Mouse (Mus musculus) monocyte, adult 2 months (primary cell): ENCODE data around the gene Syn3.
A peak's percentile ranks its signal among the peaks of the same experiment; 100 is the strongest.
"Not testable (repeated sequence)": the region's sequence is repeated elsewhere in the genome, so short reads cannot be mapped to it uniquely, and the experiment has no call there.

Experiments used
- DNase-seq, 2 experiments: peaks; one replicate each; pipeline ENCODE4 v3.0.0; 2022; ENCODE audit warnings: low spot score in 2 of 2, low read depth in 1 of 2

The Syn3 gene

DNA sequence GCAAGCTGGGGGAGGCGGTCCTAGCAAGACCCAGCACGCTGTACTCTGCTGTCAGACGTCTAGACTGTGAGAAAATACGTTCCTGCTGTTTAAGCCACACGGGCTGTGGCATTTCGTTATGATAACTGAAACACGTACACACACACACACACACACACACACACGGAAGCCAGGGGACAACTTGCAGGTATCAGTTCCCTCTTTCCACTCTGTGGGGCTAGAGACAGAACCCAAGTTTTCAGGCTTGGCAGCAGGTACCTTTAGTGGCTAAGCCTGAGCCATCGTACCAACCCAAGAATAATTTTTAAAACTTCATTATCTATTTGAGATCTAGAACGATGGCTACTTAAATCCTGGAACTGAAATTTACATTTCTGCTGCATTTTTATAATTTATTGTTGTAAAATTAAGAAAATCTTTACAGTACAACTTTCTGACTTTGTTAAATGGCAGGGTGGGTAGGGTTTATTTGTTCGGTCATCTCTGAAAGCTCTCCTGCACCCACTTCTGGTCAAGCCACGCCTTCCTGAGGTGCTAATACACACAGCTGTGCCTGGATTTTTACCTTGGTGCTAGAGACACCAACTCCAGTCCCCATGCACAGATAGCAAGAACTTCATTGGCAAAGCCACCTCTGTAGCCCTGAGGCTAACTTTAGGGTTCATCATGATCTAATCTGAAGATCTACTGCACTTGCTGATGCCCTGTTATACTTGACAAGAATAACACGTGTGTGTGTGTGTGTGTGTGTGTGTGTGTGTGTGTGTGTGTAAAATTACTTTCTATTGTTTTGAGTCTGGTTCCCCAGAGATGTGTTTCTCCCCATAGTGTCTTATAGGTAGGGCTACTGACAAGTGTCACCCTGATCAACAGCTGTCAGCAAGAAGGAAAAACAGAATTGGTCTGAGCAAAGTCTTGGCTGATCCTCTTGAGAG, 29.8 kb downstream of the Syn3 start:
- no peak for DNase-seq

DNA sequence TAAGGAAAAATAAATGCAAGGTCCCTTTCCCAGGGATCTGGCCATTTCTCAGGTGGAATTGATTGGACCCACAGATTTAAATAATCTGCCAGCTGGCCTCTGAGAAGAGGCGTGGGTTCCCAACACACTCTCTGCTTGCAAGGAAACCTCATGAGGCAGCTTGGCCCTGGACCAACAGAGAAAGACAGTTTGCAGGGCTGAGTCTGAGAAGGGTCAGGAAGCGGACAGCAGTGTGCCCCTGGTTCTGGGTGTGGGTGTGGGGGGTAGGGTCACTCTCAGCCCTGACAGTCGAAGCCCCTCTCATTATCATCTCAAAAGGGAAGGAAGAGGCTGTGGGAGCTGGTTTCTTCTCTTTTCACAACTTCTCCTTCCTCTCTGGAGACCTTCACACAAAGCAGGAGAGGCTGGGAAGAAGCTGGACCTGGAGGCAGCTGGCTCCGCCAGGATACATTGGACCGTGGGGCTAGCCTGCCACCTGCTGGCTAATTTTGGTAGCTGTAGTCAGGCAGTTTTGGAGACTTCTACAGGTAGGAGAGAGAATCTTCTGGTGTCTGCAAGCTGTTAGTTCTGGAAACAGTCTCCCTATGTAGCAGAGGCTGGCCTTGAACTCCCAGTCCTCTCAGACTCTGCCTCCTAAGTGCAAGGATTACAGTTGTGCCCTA, 35.0 kb downstream of the Syn3 start:
- peak; percentile 5 to 13 for DNase-seq

DNA sequence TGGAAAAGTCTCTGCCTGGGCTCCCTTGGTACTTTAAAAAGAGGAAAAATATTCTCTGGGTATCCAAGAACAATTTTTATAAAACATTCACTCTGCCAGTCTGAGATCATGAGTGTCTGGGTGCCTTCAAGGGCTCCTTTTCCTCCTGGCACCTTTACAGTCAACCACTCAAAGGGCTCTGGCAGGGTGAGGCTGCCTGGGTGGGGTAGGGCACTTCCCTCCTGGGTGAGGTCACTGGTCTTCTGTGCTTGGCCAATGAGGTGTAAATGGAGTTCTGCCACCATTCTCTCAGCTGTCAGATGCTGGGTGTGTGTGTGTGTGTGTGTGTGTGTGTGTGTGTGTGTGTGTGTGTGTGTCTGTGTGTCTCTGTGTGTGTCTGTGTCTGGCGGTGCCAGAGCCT, 39.1 kb downstream of the Syn3 start:
- no peak for DNase-seq

DNA sequence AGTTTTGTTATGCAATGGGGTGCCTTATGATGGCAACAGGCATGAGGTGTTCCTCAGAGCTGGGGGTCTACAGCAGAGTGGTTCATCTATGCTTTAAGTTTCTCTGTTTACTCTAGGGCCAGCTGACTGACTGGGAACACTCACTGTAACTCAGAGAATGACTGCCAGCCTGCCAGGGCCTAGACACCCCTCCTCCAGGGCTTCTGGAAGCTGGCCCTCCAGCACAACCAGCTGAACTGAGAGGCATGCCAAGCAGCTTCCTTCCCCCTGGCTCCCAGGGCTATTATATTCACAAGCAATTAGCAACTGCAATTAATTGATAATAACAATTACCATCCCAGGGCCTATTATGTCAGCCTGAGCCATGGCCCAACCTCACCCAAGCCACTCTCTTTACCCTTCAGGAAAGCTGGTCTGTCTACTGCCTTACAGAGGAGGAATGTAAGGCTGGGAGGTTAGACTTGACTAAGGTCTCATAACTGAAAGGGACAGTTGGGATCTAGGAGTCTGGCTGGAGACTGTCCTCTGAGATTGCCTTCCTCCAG, 41.0 kb downstream of the Syn3 start:
- DNase-seq, result no peak

DNA sequence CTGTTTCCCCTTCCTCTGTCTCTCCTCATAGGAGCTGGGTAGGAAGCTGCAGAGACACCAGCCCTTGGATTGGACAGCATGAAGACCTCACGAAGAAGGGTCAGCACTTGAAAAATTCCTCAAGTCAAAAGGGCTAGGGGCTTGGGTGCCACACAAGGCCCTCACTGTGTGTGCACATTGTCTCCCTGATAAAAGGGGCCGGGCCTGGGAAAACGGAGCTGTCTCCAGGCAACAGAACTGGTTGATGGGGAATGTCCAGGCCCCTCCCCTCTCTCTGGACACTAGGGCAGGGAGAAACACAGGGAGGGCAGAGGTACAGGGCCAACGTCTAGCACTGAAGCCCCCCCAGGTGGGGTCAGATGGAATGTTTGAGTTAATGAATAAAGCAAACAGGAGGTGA, 41.5 kb downstream of the Syn3 start:
- DNase-seq, result no peak

DNA sequence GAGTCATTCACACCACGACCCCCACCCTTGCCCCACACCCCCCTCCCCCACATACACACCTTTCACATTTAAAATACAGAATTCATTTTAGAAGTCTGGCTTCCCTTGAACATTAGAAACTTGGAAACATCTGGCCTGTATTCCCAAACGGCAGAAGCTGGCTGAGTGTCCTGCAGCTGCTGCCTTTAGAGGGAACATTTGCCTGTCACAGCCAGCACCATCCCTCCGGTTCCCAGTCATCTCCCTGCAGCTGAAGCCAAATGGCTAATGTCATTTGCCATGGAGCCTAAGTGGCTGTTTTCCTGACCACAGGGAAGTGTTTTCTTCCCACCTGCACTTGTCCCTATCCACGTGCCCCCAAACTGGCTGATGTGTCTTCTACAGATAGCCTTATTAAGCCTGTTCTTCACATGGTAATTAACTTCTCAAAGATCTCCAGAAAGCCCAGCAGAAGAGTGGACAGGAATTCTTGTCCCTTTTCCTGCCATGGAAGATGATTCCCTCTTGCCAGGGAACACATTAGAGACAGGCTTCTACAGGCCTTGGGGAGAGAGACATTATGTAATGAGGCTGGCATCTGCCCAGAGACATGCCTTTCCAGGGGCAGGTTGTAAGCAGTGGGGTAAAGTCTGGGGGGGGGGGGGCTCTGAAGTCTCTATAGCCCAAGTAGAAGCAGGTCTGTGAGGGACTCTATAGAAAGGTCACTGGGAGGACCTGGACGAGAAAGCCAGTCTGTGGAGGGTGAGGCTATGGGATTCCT, 43.2 kb downstream of the Syn3 start:
- DNase-seq, result no peak

DNA sequence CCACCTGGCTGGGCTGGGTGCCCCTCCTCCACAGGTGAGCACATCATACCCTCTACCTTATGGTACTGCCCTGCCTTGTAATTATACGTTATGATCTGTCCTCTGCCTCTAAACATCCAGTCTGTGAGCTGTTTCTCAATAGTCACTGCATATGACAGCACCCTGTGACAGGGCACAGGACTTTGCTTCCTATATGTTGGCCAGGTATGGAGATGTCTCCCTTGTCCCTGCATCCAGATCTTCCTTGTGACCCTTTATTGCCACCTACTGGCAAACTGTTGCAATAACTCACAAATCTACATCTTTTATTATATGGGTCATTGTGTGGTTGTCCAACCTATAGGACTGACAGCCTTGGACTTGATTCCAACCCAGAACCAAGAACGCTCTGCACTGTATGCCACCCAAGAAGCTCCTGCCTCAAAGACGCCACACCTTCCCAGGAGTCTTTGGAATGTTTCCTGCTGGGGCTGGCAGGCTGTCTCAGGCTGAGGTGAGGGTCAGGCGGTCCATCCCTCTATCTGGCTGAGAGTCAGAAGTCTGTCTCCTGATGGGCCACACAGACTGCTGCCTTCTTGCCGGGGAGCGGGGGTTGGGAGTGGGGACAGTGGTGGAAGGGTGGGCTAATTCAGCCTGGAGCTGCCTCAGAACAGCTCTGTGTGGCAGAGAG, 46.2 kb downstream of the Syn3 start:
- DNase-seq, result no peak

DNA sequence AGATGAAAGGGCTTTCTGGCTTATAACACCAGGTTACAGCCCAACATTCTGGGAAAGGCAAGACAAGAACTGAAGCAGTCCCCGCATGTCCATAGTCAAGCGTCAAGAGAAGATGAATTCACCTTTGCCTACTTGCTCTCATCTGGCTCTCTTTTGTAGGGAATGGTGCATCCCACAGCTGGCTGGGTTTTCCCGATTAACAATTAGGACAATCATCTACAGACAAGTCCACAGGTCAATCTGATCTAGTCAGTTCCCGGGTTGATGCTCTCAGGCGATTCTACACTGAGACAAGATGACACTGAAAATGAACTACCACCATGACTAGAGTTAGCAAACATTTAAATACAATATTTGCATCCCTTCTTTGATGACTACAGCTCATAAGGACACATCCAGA, 47.4 kb downstream of the Syn3 start:
- DNase-seq, result no peak

DNA sequence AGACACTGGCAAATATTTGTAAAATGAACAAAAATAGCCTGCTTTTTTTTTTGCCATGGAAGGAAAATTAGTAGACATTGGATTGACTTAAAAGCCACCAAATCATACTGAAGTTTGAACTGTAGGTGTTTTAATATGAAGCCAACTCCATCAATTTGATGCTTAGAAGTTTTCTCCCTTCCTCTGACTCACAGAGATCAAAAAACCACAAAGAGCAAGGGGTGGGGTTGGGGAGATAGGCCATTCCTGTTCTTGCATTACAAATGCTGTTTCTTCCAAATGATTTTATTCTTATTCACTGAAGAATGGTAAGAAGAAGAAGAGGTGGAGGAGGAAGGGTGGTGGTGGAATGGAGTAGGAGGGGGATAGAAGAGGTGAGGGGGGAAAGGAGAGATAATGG, 52.0 kb downstream of the Syn3 start:
- DNase-seq, result no peak

DNA sequence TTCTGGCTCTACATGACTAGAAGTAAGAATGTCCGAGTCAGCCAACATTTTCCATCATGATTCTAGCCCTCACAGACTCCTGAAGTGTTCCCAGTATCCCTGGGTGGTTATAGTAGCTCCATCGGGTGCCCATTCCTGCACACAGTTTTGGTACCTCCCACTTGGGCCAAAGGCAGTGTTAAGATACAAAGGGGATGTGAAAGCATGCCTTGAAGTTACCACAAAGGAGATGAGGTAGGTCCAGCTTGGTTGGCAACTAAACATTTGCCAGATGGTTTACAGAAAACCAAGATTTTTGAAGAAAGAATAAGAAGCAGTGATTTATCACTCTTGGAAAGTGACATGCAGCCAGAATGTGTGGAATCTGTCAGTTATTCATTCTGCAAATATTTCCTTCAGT, 53.5 kb downstream of the Syn3 start:
- no peak for DNase-seq

DNA sequence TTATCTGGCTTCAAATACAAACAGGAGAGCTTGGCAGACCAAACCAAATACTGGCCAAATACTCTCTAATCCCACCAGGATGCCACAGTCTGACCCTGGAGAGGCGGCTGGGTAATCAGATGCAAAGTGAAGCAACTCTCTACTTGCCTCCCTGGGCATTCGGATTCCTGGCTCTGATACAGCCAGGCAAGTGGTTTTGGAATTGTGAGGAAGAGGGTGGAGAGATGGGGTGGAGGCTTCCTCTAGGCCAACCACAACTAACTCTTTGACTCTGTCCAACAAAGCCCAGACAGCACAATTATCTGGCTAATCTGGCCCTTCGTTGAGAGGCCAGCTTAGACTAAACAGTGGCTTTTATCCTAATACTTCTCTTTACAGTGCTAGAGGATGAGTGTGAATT, 54.0 kb downstream of the Syn3 start:
- DNase-seq, result no peak

DNA sequence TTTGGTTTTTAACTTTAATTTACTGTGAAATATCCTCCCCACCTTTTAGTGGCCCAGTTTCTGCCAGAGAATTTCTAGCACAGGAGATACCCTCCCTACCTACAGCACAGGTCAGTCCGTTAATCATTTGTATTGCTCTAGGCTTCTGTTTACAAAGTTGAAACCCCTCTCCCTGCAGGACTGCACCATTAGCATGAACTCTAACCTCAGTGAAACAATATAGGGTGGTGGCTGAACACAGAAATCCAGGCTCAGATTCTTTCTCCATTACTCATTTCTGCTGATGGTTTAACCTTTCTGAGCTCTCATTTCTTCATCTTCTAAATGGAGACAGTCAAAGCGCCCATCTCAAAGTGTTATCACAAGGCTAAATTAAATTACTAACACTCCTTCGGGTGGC, 56.9 kb downstream of the Syn3 start:
- DNase-seq, result no peak

DNA sequence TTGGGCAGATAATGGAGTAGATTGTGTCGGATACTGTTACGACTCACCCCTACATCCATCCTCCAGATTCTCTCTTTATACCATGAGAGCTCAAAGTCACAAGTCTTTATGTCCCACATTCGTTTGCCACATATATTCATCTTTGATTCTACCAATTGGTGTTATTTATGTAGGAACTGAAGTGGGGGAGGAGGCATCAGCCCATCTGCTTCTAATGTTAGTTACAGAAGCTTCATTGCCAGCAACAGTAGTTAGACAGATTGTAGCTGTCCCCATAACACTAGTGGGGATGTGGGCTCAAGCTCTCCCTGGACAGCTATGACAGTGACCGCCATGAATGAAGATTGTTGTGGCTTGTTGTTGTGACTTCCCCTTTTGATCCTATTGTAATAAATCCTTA, 59.1 kb downstream of the Syn3 start:
- no peak for DNase-seq

DNA sequence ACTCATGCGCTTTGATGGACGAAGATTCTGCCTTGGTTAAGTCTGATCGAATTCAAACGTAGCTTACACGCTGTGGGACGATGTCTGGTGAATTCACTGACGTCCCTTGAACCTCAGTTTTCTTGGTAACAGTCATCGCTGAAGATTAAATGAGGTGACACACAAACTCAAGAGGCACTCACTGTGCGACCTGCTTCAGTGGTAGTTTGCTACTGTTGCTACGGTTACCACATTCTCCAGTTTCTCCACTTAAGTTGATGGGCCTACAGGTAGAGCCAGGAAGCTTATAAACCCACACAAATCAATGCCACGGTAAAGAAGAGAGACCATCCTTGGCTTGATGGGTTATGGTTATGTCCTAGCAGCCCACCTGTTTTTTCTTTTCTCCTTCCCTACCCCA, 61.4 kb downstream of the Syn3 start:
- no peak for DNase-seq

DNA sequence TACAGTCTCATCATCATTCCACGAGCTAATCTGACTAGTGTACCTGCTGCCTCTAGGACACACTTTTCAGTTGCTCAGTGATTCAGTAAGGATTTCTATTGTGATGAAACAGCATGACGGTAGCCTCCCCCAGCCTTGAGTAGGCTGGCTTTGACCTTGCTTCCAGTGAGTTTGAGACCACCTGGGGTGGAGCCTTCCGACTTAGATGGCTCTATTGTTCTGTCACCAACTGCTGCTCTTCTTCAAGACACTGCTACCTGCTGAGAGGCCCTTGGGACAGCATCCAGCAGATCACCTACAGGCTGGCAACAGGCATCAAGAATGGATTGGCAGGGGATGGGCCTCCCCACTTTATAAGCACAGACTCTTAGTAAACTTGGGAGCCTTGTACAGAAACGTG, 63.7 kb downstream of the Syn3 start:
- DNase-seq, result not testable (repeated sequence)

DNA sequence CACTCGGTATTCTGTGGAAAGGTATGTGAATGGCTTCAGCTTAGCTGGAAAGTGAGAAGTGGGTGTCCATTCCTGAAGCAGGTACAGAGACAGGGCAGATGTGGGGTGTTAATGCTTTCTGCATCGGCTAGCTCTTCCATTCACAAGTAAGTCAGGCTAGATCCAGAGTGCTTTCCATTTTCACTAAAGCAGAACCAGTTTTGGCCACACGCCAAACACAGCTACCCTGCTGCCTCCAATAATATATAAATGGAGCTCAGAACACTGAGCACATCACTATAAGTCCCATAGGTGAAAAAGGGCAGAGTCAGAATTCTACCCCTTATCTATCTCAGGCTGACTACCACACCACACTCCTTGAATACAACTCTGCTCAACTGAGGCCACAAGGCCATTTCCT, 69.0 kb downstream of the Syn3 start:
- no peak for DNase-seq

DNA sequence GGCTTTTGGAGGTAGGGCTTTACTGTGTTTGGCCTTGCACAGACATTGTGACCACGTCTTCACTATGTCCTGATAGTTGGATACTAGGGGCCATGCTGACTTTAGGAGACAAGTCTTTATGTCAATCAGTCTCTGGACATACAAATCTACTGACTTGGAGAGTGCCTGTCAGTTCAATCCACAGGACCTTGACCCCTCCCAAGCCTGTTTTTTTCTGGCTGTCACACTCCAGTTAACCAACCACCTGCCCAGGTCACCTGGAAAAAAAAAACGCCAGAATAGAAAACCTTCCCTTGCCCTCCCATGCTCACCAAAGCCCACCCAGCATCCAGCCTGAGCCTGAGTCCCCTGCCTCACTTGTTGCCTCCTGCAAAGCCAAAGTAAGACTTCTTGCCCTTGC, 70.7 kb downstream of the Syn3 start:
- DNase-seq, result no peak

DNA sequence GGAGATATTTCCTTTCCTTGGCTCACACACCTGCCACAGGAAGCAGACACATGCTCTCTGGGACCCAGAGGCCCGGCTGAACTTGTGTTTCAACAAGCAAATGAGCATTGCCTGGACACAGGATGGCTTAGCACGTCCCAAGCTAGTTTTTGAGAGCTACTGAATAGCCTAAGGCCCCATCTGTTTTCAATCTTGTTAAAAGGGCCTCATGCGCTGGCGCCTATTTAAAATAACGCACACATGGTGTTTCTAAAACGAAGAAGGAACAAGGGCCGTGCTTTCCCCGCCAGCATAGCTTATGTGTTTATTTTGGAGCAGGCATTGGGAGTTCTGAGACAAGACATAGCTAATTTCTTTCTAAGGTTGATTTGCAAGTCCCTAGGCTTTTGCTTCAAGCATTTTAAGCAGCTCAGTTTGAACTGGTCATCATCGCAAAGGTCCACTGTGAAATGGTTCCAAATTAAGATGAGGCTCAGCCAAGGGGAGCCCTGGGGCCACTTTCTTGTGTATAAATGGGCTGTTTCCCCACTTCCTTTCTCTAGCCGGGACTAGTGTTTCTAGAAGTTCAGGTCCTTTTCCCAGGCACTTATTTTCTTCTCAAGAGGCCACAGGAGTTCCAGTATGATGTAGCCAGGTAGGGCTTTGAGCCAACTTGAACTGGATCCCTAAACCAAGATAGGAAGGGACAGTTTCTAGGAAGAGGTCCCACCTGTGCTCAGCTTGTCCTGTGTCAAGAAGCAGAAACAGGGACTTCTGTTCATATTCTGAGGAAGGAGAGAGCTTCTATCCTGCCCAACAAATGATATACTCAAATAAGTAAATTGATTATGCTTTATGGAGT, 72.8 kb downstream of the Syn3 start:
- no peak for DNase-seq

DNA sequence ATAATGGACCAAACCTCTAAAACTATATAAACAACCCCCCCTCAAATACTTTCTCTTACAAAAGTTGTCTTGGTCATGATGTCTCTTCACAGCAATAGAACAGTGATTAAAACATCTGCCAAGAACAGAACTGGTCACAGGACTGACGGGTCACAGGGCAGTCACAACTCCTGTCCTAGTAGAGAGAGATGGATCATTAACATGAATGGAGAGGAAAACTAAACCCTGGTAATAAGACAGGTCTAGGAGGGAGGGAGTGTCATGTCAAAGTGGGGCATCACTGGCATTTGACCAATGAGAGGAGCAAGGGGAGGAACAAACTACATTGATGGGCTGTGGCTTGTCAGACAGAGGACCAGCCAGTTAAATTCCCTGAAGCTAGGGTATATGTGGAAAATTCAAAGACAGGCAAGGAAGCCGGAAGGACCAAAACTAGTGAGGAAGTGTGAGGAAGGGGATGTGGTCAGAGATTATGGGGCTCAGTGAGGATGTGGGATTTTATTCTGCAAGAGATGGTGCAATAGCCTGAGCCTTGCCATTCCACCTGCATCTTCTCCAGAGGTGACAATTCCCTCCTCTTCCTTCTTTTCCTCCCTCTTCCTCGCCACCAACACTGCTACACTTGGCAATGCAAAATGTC, 76.8 kb downstream of the Syn3 start:
- DNase-seq, result no peak

DNA sequence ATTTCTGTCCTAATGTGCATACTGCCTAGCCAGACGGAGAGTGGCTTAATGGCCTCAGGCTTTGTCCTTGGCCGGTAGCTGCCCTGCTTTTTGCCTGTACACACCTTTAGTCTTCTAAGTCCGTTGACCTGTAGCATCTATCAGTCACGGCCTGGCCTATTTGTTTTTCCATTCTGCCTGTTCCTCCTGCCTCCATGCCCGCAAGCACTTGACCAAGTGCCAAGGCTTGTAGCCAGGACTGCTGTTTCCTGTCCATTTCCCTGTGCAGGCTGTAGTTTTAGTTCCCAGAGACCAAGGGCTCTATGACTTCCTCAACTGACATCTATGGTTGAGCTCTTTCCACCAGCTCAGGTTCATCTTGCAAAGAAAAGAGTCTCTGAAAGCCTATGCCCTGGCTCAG, 79.8 kb downstream of the Syn3 start:
- no peak for DNase-seq
